Mouse (Mus musculus): Measurements from ENCODE around the gene Trpc3. TPM values are rescaled to one million over a fixed set of nuclear protein-coding genes. Genes with fewer than 3 reads are reported as not detected.
A peak's percentile ranks its signal among the peaks of the same experiment; 100 is the strongest.
"Not testable (repeated sequence)": the region's sequence is repeated elsewhere in the genome, so short reads cannot be mapped to it uniquely, and the experiment has no call there.

Gene Trpc3
- 2.6 and 3.6 TPM in 2 replicates for polyA plus RNA-seq (2012; rRNA removed)

DNA sequence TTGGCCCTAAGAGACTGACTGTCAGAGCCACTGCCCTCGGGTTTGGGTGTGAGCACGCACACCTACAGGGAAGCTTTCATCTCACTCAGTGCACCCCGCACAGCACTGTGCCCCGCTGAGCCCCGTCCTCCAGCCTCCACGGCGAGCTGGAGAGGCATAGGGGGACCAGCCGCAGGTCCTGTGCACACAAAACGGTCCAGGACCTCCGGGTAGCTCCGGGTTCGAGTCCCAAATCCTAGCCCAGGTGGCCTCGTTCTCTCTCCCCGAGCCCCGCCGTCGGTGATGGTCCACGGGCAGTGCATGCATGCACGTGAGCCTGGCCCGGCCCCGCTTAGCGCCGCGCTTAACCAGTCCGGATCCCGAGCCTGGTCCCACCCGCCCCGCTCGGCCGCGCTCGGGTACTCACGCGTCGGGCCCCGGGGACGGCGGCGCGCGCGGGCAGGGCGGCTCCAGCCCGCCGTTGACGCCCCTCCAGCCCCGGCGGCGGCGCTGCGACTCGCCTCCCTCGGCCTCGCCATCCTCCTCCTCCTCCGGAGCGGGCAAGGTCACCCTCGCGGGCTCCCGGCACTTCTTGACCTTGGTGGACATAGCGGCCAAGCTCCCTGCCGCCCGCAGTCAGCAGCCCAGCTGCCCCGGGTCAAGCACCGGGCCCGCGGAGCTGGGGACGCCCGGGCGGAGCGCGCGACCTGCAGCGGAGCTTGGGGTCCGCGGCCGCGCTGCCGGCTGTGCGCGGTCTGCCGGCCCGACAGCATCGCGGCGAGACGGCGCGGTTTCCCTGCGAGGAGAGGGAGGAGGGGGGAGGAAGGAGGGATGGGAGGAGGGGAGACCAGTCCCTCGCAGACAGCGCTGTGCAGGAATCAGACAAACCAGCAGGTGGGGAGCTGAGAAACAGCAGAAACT lies at the start of gene Trpc3:
Gene Trpc3, minus strand, starts transcription at position 776 of the 900 bp plus-strand sequence.
- DNase-seq: peak; percentile 12
- WGBS: under 1% methylated on average over 91 of the region's 91 CpGs
- TF ChIP-seq CTCF (IDR thresholded peaks at IDR 0.05; ENCODE audit: insufficient read depth, low read length) (no peak), POLR2A (IDR thresholded peaks at IDR 0.05; ENCODE audit: borderline replicate concordance, extremely low read depth, low read depth, low read length) (no peak)
- peaks cover 5% of the 10 kb centered on the region; the same call in 1 of the 2 replicates for H3K4me1 ChIP-seq (ENCODE audit: control insufficient read depth, insufficient read depth, low read length)
- peak within 1 kb of the TSS; percentile 60 for H3K4me3 ChIP-seq (replicated peaks; ENCODE audit: extremely low read depth, low read depth, low read length)

DNA sequence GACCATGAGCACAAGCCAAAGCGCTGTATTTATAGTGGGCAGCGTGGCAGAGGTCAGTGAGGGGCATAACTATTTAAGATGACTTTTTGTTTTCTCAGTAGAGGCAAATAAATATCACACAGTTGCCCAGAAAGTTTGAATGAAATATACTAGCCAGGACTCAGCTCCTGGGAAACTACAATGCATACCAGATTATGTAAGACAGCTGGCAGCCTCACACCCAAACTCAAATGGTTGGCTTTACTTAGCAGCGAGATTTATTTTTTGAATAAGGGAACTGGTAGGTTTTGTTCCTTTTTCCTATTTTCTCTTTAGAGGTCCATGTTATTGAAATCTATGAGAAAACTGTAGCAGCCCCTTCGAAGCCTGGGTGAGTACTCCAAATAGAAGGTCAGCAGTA lies 48.1 kb upstream of the Trpc3 start:
- WGBS: 50% methylated on average over 4 of the region's 4 CpGs
- DNase-seq: no peak
- Histone ChIP-seq H3K4me3 (replicated peaks; ENCODE audit: extremely low read depth, low read depth, low read length) (no peak overlapping the region), H3K4me1 (ENCODE audit: control insufficient read depth, insufficient read depth, low read length) (no peaks in the 10 kb centered on the region)
- TF ChIP-seq POLR2A (IDR thresholded peaks at IDR 0.05; ENCODE audit: borderline replicate concordance, extremely low read depth, low read depth, low read length): no peak
- no peak for TF ChIP-seq CTCF (IDR thresholded peaks at IDR 0.05; ENCODE audit: insufficient read depth, low read length)

DNA sequence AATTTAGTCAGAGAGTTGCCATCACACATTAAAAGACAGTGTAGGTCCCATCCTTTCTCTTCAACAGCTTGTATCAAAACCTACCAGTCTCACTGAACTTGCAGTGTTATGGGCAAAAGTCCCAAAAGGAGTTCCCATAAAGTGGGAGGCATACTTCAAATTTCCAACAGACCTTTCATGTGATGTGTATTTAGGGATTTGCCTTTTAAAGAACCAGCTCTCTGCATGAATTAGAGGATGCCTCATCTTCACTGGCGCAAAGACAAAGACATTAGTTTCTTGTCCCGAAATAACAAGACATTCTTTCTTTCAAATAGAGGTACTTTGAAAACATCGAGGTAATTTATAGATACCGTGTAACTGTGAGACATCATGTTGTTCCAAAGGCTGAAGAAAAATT lies 43.1 kb upstream of the Trpc3 start:
- TF ChIP-seq CTCF (IDR thresholded peaks at IDR 0.05; ENCODE audit: insufficient read depth, low read length) (no peak), POLR2A (IDR thresholded peaks at IDR 0.05; ENCODE audit: borderline replicate concordance, extremely low read depth, low read depth, low read length) (no peak)
- no peak for DNase-seq
- Histone ChIP-seq H3K4me1 (ENCODE audit: control insufficient read depth, insufficient read depth, low read length) (no peaks in the 10 kb centered on the region), H3K4me3 (replicated peaks; ENCODE audit: extremely low read depth, low read depth, low read length) (no peak overlapping the region)
- 93% methylated on average over 4 of the region's 4 CpGs for WGBS

DNA sequence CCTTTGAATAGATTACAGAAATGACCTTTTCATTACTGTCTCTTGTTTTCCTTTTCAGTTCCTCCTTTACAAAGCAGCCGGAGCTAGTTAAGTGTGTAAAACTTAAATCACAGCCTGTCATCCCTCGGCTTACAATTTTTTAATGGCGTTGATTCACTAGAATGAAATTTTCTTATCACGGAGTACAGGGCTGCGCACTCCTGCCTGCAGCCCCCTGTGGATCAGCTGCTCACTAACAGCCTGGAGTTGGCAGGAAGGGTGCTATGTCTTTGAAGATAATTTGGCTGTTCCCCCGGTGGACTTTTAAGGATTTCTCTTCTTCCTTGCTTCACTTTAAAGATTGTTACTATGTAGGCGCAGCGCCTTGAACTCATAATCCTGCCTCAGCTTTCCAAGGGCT lies 36.6 kb upstream of the Trpc3 start:
- 70% methylated on average over 8 of the region's 8 CpGs for WGBS
- TF ChIP-seq POLR2A (IDR thresholded peaks at IDR 0.05; ENCODE audit: borderline replicate concordance, extremely low read depth, low read depth, low read length): no peak
- no peak for TF ChIP-seq CTCF (IDR thresholded peaks at IDR 0.05; ENCODE audit: insufficient read depth, low read length)
- no peak for DNase-seq
- Histone ChIP-seq H3K4me3 (replicated peaks; ENCODE audit: extremely low read depth, low read depth, low read length) (no peak overlapping the region), H3K4me1 (ENCODE audit: control insufficient read depth, insufficient read depth, low read length) (no peaks in the 10 kb centered on the region)

DNA sequence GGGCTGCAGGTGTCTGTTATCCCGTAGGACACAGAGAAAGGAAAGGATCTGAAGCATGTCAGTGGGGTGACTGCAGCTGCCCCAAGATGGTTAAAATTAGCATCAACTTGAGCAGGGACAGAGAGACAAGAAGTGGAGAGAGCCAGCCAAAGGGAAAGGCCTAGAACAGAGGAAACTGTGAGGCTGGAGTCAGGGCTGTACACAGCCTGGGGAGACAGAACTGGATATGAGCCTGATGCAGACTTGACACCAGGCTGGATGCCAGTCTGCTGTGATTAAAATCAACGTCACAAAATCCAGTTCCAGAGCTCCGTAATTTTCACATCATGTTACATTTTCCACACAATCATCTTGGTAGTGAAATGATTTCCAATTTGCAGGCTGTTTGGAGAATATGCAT lies 31.9 kb upstream of the Trpc3 start:
- Histone ChIP-seq H3K4me3 (replicated peaks; ENCODE audit: extremely low read depth, low read depth, low read length) (no peak overlapping the region), H3K4me1 (ENCODE audit: control insufficient read depth, insufficient read depth, low read length) (no peaks in the 10 kb centered on the region)
- DNase-seq: no peak
- TF ChIP-seq POLR2A (IDR thresholded peaks at IDR 0.05; ENCODE audit: borderline replicate concordance, extremely low read depth, low read depth, low read length) (no peak), CTCF (IDR thresholded peaks at IDR 0.05; ENCODE audit: insufficient read depth, low read length) (no peak)
- WGBS: 66% methylated on average over 3 of the region's 3 CpGs

- TF ChIP-seq POLR2A (IDR thresholded peaks at IDR 0.05; ENCODE audit: borderline replicate concordance, extremely low read depth, low read depth, low read length) (no peak), CTCF (IDR thresholded peaks at IDR 0.05; ENCODE audit: insufficient read depth, low read length) (no peak)
- no peak for DNase-seq
- 69% methylated on average over 3 of the region's 3 CpGs for WGBS
- H3K4me1 ChIP-seq (ENCODE audit: control insufficient read depth, insufficient read depth, low read length): no peaks in the 10 kb centered on the region
- no peak overlapping the region for H3K4me3 ChIP-seq (replicated peaks; ENCODE audit: extremely low read depth, low read depth, low read length)
These were observed 19.6 kb upstream of the Trpc3 start for GRCm38 (mm10) chr3:36709521-36709920.

- no peak for DNase-seq
- peak overlapping the region; percentile 31 for H3K4me3 ChIP-seq (replicated peaks; ENCODE audit: extremely low read depth, low read depth, low read length)
- peaks cover 5% of the 10 kb centered on the region; the same call in 1 of the 2 replicates for H3K4me1 ChIP-seq (ENCODE audit: control insufficient read depth, insufficient read depth, low read length)
- TF ChIP-seq POLR2A (IDR thresholded peaks at IDR 0.05; ENCODE audit: borderline replicate concordance, extremely low read depth, low read depth, low read length) (no peak), CTCF (IDR thresholded peaks at IDR 0.05; ENCODE audit: insufficient read depth, low read length) (no peak)
- WGBS: 20% methylated on average over 7 of the region's 7 CpGs
These were observed 304 bp upstream of the Trpc3 start for GRCm38 (mm10) chr3:36690292-36690650.

GRCm38 (mm10) chr3:36688874-36689273 lies 1.1 kb downstream of the Trpc3 start:
- WGBS: 3% methylated on average over 21 of the region's 21 CpGs
- DNase-seq: peak; percentile 27
- TF ChIP-seq CTCF (IDR thresholded peaks at IDR 0.05; ENCODE audit: insufficient read depth, low read length) (peak; percentile 40), POLR2A (IDR thresholded peaks at IDR 0.05; ENCODE audit: borderline replicate concordance, extremely low read depth, low read depth, low read length) (no peak)
- Histone ChIP-seq H3K4me1 (ENCODE audit: control insufficient read depth, insufficient read depth, low read length) (peaks cover 5% of the 10 kb centered on the region; the same call in 1 of the 2 replicates), H3K4me3 (replicated peaks; ENCODE audit: extremely low read depth, low read depth, low read length) (peak overlapping the region; percentile 60)

DNA sequence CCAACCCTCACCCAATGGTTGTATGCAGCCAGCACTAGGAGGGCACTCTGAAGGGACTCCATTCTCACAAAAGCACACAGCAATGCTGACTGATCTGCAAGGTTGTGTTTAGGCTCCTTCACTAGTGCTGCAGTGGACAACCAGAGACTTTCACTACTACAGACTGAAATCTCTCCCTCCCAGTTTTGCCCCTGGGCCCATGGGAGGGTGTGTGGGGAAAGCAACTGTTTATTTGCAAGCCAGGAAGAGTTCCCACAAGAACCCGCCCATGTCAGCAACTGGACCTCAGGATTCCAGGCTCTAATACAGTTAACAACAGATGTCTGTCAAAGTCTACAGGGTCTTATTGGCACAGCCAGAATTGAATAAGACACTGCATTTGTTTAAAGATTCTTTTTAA lies 14.1 kb downstream of the Trpc3 start:
- no peak for DNase-seq
- TF ChIP-seq POLR2A (IDR thresholded peaks at IDR 0.05; ENCODE audit: borderline replicate concordance, extremely low read depth, low read depth, low read length): no peak
- no peak for TF ChIP-seq CTCF (IDR thresholded peaks at IDR 0.05; ENCODE audit: insufficient read depth, low read length)
- 50% methylated on average over 1 of the region's 1 CpGs for WGBS
- H3K4me3 ChIP-seq (replicated peaks; ENCODE audit: extremely low read depth, low read depth, low read length): no peak overlapping the region
- no peaks in the 10 kb centered on the region for H3K4me1 ChIP-seq (ENCODE audit: control insufficient read depth, insufficient read depth, low read length)

DNA sequence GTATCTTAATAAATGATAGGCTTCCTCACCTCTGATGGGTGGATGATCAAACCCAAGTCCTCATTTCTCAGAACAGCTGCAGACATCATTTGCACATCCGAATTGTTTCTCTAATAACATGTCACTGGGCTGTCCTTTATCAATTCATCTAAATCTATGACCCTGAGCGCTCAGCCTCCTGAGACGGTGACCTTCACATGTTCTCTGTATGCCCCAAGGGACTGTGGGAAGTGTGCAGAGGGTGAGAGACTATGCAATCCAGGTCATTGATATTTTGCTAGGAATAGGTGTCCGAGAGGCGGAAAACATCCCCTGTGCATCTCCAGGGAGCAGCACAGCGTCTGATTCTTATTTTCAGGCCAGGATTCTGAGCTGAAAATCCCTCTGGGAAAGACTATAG lies 22.2 kb downstream of the Trpc3 start:
- 78% methylated on average over 6 of the region's 6 CpGs for WGBS
- DNase-seq: no peak
- H3K4me3 ChIP-seq (replicated peaks; ENCODE audit: extremely low read depth, low read depth, low read length): no peak overlapping the region
- no peaks in the 10 kb centered on the region for H3K4me1 ChIP-seq (ENCODE audit: control insufficient read depth, insufficient read depth, low read length)
- TF ChIP-seq POLR2A (IDR thresholded peaks at IDR 0.05; ENCODE audit: borderline replicate concordance, extremely low read depth, low read depth, low read length) (no peak), CTCF (IDR thresholded peaks at IDR 0.05; ENCODE audit: insufficient read depth, low read length) (no peak)

GRCm38 (mm10) chr3:36645245-36645559 lies 44.8 kb downstream of the Trpc3 start:
- H3K4me3 ChIP-seq (replicated peaks; ENCODE audit: extremely low read depth, low read depth, low read length); DNase-seq; H3K4me1 ChIP-seq (ENCODE audit: control insufficient read depth, insufficient read depth, low read length): not testable (repeated sequence)

Data from lung, adult 2 months (tissue).